Mouse (Mus musculus) ES-Bruce4 (cell line): ENCODE measurements around the gene Gm10272.

Source experiments
- CTCF ChIP-seq: IDR thresholded peaks from one replicate; pipeline ENCODE4 v1.8.1; 2011; ENCODE audit warnings: low read depth, low read length
- EP300 ChIP-seq: IDR thresholded peaks from 2 replicates; pipeline ENCODE4 v1.6.1; 2011; ENCODE audit warnings: low read depth, low read length; ENCODE audit not compliant: insufficient read depth

- TF ChIP-seq EP300 (no peak), CTCF (peak; percentile 66)
These were observed 18.4 kb downstream of the Gm10272 start for GRCm38 (mm10) chr10:77724855-77725254.
